ENCODE assay signal across 10 mouse cellular contexts in the genomic region with DNA sequence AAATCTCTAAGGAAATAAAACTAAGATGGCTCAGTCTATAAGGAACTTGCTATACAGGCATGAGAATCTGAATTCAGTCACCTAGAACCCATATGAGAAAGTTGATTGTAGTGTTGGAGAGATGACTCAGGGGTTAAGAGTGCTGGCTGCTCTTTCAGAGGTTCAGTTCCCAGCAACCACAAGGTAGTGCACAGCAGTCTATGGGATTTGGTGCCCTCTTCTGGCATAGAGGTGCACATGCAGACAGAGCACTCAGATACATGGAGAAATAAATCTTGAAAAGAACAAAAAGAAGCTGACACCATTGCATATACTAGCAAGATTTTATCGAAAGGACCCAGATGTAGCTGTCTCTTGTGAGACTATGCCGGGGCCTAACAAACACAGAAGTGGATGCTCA. TPM values are rescaled to one million over a fixed set of nuclear protein-coding genes. Genes with fewer than 3 reads are reported as not detected.
DNase-seq lines count a peak whose midpoint lies in the region; ATAC-seq and TF ChIP-seq lines count a peak whose summit lies in the region.
"Had no signal": no experiment of that assay in that cellular context is flagged by ENCODE, and none has a peak within 500 bp of the region (broad histone marks: within the 10 kb centered on the region; RNA-seq: fewer than 3 reads in every experiment).

No protein-coding gene starts in this region.

- no peak for ATAC-seq in forebrain, postnatal 0 days
- no peak for ATAC-seq in forebrain, embryonic 12.5 days (ENCODE audit: low FRiP score)
- ATAC-seq in stomach, postnatal 0 days (ENCODE audit: low FRiP score, low TSS enrichment), result peak; percentile 29; the same call in 1 of the 2 replicates

- H3K27ac ChIP-seq in forebrain, postnatal 0 days (ENCODE audit: low read depth, low read length), result no peak overlapping the region
- H3K27ac ChIP-seq in forebrain, embryonic 12.5 days, result no peak overlapping the region
- no peak overlapping the region for H3K27ac ChIP-seq in spleen, adult 2 months (ENCODE audit: insufficient read depth, low read length)
- no peak overlapping the region for H3K27ac ChIP-seq in stomach, postnatal 0 days (replicated peaks)
- H3K27ac ChIP-seq: macrophage had no signal

- no peak overlapping the region for H3K4me2 ChIP-seq in forebrain, postnatal 0 days (ENCODE audit: low read depth)
- H3K4me2 ChIP-seq in forebrain, embryonic 12.5 days, result no peak overlapping the region
- H3K4me2 ChIP-seq in stomach, postnatal 0 days (replicated peaks; ENCODE audit: low read depth), result no peak overlapping the region

- TF ChIP-seq EP300 in stomach, postnatal 0 days (optimal IDR thresholded peaks at IDR 0.05), result no peak

- no peak overlapping the region for H3K4me3 ChIP-seq in forebrain, postnatal 0 days (ENCODE audit: low read depth, low read length)
- no peak overlapping the region for H3K4me3 ChIP-seq in forebrain, embryonic 12.5 days (replicated peaks)
- no peak overlapping the region for H3K4me3 ChIP-seq in spleen, adult 2 months (ENCODE audit: extremely low read depth, insufficient read depth, insufficient read length)
- no peak overlapping the region for H3K4me3 ChIP-seq in stomach, postnatal 0 days (ENCODE audit: low read depth, low read length)

- TF ChIP-seq CTCF in forebrain, postnatal 0 days (IDR thresholded peaks at IDR 0.05; ENCODE audit: low read depth), result peak; percentile 57
- TF ChIP-seq CTCF in spleen, adult 2 months (IDR thresholded peaks at IDR 0.05; ENCODE audit: extremely low read depth, insufficient read depth, insufficient read length, insufficient replicate concordance), result peak; percentile 33; the same call in 1 of the 2 replicates
- TF ChIP-seq CTCF in stomach, postnatal 0 days (IDR thresholded peaks at IDR 0.05; ENCODE audit: low read depth), result peak; percentile 63

- H3K27me3 ChIP-seq in forebrain, postnatal 0 days (ENCODE audit: insufficient read depth, low read length), result no peaks in the 10 kb centered on the region
- 0 out of 2 replicates have a peak, but pooled peaks cover 3% of the 10 kb centered on the region for H3K27me3 ChIP-seq in forebrain, embryonic 12.5 days
- H3K27me3 ChIP-seq in spleen, adult 2 months (ENCODE audit: control insufficient read depth, insufficient read depth, low read length), result no peaks in the 10 kb centered on the region
- H3K27me3 ChIP-seq in stomach, postnatal 0 days (ENCODE audit: control insufficient read depth, insufficient read depth, low read length), result no peaks in the 10 kb centered on the region

- DNase-seq in forebrain, postnatal 0 days, result no peak
- DNase-seq in spleen, adult 2 months (ENCODE audit: low read depth in 1 of 2, low spot score in 2 of 2), result no peak
- no peak for DNase-seq in spleen, postnatal 4 days (ENCODE audit: low spot score in 2 of 2)
- peak; percentile 46 for DNase-seq in embryo, embryonic 10.5 days (ENCODE audit: low spot score)
- DNase-seq in stomach, postnatal 0 days (ENCODE audit: low spot score), result no peak
- no peak for DNase-seq in cerebellum, adult 9-10 months
- no peak for DNase-seq in Muller cell, postnatal 12 days (ENCODE audit: inconsistent ontology term)
- DNase-seq: heart, adult 11 months had no signal

- no peak overlapping the region for H3K9ac ChIP-seq in forebrain, postnatal 0 days
- no peak overlapping the region for H3K9ac ChIP-seq in forebrain, embryonic 12.5 days
- H3K9ac ChIP-seq in stomach, postnatal 0 days (ENCODE audit: low read length), result no peak overlapping the region

- H3K9me3 ChIP-seq in forebrain, postnatal 0 days (ENCODE audit: low read length), result no peaks in the 10 kb centered on the region
- no peaks in the 10 kb centered on the region for H3K9me3 ChIP-seq in forebrain, embryonic 12.5 days
- no peaks in the 10 kb centered on the region for H3K9me3 ChIP-seq in stomach, postnatal 0 days (ENCODE audit: control insufficient read depth, low read length)

- no peak for TF ChIP-seq POLR2A in spleen, adult 2 months (IDR thresholded peaks at IDR 0.05; ENCODE audit: low read depth, low read length)

- H3K36me3 ChIP-seq in forebrain, postnatal 0 days (ENCODE audit: insufficient read depth), result peaks cover 27% of the 10 kb centered on the region
- H3K36me3 ChIP-seq in forebrain, embryonic 12.5 days (replicated peaks), result peaks cover 35% of the 10 kb centered on the region
- H3K36me3 ChIP-seq in spleen, adult 2 months (ENCODE audit: control insufficient read depth, insufficient read depth, low read length), result peaks cover 3% of the 10 kb centered on the region; the same call in 1 of the 2 replicates
- 0 out of 2 replicates have a peak, but pooled peaks cover 3% of the 10 kb centered on the region for H3K36me3 ChIP-seq in stomach, postnatal 0 days (ENCODE audit: control insufficient read depth, insufficient read depth, low read length)

- 94% methylated on average over 2 of the region's 2 CpGs for WGBS in forebrain, postnatal 0 days
- 82% methylated on average over 2 of the region's 2 CpGs for WGBS in forebrain, embryonic 12.5 days
- 87% methylated on average over 2 of the region's 2 CpGs for WGBS in spleen, adult 2 months
- 76% methylated on average over 1 of the region's 2 CpGs for WGBS in stomach, postnatal 0 days

- no peaks in the 10 kb centered on the region for H3K4me1 ChIP-seq in forebrain, postnatal 0 days (ENCODE audit: insufficient read depth)
- peaks cover 3% of the 10 kb centered on the region; the same call in 1 of the 2 replicates for H3K4me1 ChIP-seq in forebrain, embryonic 12.5 days
- H3K4me1 ChIP-seq in spleen, adult 2 months (ENCODE audit: control insufficient read depth, insufficient read depth, insufficient read length), result no peaks in the 10 kb centered on the region
- no peaks in the 10 kb centered on the region for H3K4me1 ChIP-seq in stomach, postnatal 0 days (replicated peaks; ENCODE audit: control insufficient read depth, insufficient read depth)

RNA-seq across cellular contexts. Expression of gene Mrpl11, which starts 6.3 kb away (rescaled TPM):
- 101 and 129 TPM in 2 replicates for total RNA-seq in forebrain, postnatal 0 days (2014; rRNA removed)
- polyA plus RNA-seq in forebrain, postnatal 0 days (2015; fragmentation: Nextera tagmentation; extraction: Ambion mirVana), result 162 and 198 TPM in 2 replicates
- 130 and 138 TPM in 2 replicates for polyA plus RNA-seq in forebrain, embryonic 12.5 days (2016; fragmentation: Nextera tagmentation; extraction: Ambion mirVana)
- 14.1 and 14.5 TPM in 2 replicates for polyA plus RNA-seq in spleen, adult 2 months (2012; rRNA removed)
- polyA plus RNA-seq in stomach, postnatal 0 days (2015; fragmentation: Nextera tagmentation; extraction: Ambion mirVana), result 67.9 and 78.0 TPM in 2 replicates

RNA-seq across cellular contexts. Expression of gene Npas4, which starts 21.9 kb away (rescaled TPM):
- total RNA-seq in forebrain, postnatal 0 days (2014; rRNA removed), result 3.5 and 3.8 TPM in 2 replicates
- polyA plus RNA-seq in forebrain, postnatal 0 days (2015; fragmentation: Nextera tagmentation; extraction: Ambion mirVana), result 0.36 and 0.42 TPM in 2 replicates
- polyA plus RNA-seq in forebrain, embryonic 12.5 days (2016; fragmentation: Nextera tagmentation; extraction: Ambion mirVana), result 0.09 and 0.14 TPM in 2 replicates
- polyA plus RNA-seq in spleen, adult 2 months (2012; rRNA removed), result 0.72 and 1.1 TPM in 2 replicates
- polyA plus RNA-seq in stomach, postnatal 0 days (2015; fragmentation: Nextera tagmentation; extraction: Ambion mirVana), result 0.08 and 0.12 TPM in 2 replicates

RNA-seq across cellular contexts. Expression of gene Peli3, which starts 25.3 kb away (rescaled TPM):
- 11.5 and 13.2 TPM in 2 replicates for total RNA-seq in forebrain, postnatal 0 days (2014; rRNA removed)
- polyA plus RNA-seq in forebrain, postnatal 0 days (2015; fragmentation: Nextera tagmentation; extraction: Ambion mirVana), result 7.7 and 10.9 TPM in 2 replicates
- polyA plus RNA-seq in forebrain, embryonic 12.5 days (2016; fragmentation: Nextera tagmentation; extraction: Ambion mirVana), result 4.3 and 5.2 TPM in 2 replicates
- polyA plus RNA-seq in spleen, adult 2 months (2012; rRNA removed), result 1.0 and 1.5 TPM in 2 replicates
- 0.85 and 1.2 TPM in 2 replicates for polyA plus RNA-seq in stomach, postnatal 0 days (2015; fragmentation: Nextera tagmentation; extraction: Ambion mirVana)

RNA-seq across cellular contexts. Expression of gene Dpp3, which starts 40.1 kb away (rescaled TPM):
- 67.4 and 84.2 TPM in 2 replicates for total RNA-seq in forebrain, postnatal 0 days (2014; rRNA removed)
- polyA plus RNA-seq in forebrain, postnatal 0 days (2015; fragmentation: Nextera tagmentation; extraction: Ambion mirVana), result 75.2 and 76.8 TPM in 2 replicates
- 159 and 170 TPM in 2 replicates for polyA plus RNA-seq in forebrain, embryonic 12.5 days (2016; fragmentation: Nextera tagmentation; extraction: Ambion mirVana)
- 79.5 and 98.8 TPM in 2 replicates for polyA plus RNA-seq in spleen, adult 2 months (2012; rRNA removed)
- polyA plus RNA-seq in stomach, postnatal 0 days (2015; fragmentation: Nextera tagmentation; extraction: Ambion mirVana), result 91.0 and 94.4 TPM in 2 replicates

RNA-seq across cellular contexts. Expression of gene Slc29a2, which starts 55.4 kb away (rescaled TPM):
- 12.8 and 14.2 TPM in 2 replicates for total RNA-seq in forebrain, postnatal 0 days (2014; rRNA removed)
- polyA plus RNA-seq in forebrain, postnatal 0 days (2015; fragmentation: Nextera tagmentation; extraction: Ambion mirVana), result 14.5 and 17.1 TPM in 2 replicates
- 7.2 and 7.4 TPM in 2 replicates for polyA plus RNA-seq in forebrain, embryonic 12.5 days (2016; fragmentation: Nextera tagmentation; extraction: Ambion mirVana)
- polyA plus RNA-seq in spleen, adult 2 months (2012; rRNA removed), result 6.8 and 8.8 TPM in 2 replicates
- 1.7 and 1.8 TPM in 2 replicates for polyA plus RNA-seq in stomach, postnatal 0 days (2015; fragmentation: Nextera tagmentation; extraction: Ambion mirVana)
